Mouse (Mus musculus) adrenal gland (tissue): ENCODE data around the gene Shld1.

Source experiments
- intact Hi-C: fragments of 180-260 bp; cut with DNase I; formaldehyde crosslinking; loops from one replicate; pipeline ENCODE4 v1.15.1; 2025
- long read RNA-seq, 2 experiments: library from polyadenylated mRNA; unstranded; transcript quantifications; one replicate each; pipeline ENCODE4 v2.0.0; 2020; ENCODE audit warnings: borderline replicate concordance in 1 of 2; ENCODE audit not compliant: insufficient replicate concordance in 1 of 2

Gene Shld1
- long read RNA-seq, experiment 1, transcript Shld1-201 (3 exons, 1,076 nt) = major isoform, 6 of 15 reads
- long read RNA-seq, experiment 1, partial matches to known transcripts = 2 of 15 reads
- long read RNA-seq, experiment 1, other reads (novel, unspliced or antisense) = 7 of 15 reads
- long read RNA-seq, experiment 2, transcript Shld1-201 (3 exons, 1,076 nt) = major isoform, 9 of 16 reads
- long read RNA-seq, experiment 2, partial matches to known transcripts = 1 of 16 reads
- long read RNA-seq, experiment 2, other reads (novel, unspliced or antisense) = 6 of 16 reads

- intact Hi-C loops = loop anchor here (5.0 kb wide), 1 partner anchor 110 kb away; no protein-coding TSS in a partner anchor
These were observed at the start of gene Shld1 for GRCm38 (mm10) chr2:132686756-132687737. Gene Shld1, plus strand, starts transcription at chr2:132686931.

- intact Hi-C loops = no loop called here
These were observed 48.4 kb upstream of the Shld1 start for GRCm38 (mm10) chr2:132638306-132638705.

DNA sequence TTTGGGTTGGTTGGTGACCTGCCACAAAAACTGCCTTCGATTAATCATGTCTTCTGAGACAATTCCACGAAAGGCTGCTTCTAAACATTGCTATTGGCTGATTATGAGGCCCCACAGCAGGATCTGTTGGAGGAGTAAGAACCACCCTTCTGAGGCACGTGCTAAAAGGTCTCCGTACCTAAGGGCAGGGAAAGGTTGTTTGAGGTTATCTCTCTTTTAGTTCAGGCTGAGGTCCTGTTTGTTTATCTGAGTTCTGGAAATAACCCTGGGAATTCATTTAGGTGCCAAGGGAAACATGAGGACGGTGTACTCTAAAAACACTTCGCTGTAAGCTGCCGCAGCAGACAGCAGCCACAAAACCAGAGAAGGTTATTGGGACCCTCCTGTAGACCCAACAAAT lies 47.4 kb upstream of the Shld1 start:
- intact Hi-C loops = no loop called here

DNA sequence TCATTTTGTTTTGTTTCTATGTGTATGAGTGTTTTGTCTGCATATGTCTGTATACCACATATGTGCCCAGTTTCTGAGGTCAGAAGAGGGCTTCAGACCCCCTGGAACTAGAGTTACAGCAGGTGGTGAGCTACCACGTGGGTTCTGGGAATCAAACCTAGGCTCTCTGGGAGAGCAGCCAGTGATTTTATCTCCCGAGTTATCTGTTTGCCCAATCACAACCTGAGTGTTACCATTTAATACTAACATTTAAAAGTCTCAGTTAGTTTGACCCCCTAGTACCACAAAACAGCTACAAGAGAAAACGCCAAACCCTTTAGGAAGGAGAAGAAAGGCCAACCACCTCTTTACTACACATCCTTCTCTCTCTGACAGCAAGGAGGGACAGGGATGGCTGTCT lies 45.5 kb upstream of the Shld1 start:
- intact Hi-C loops = no loop called here

DNA sequence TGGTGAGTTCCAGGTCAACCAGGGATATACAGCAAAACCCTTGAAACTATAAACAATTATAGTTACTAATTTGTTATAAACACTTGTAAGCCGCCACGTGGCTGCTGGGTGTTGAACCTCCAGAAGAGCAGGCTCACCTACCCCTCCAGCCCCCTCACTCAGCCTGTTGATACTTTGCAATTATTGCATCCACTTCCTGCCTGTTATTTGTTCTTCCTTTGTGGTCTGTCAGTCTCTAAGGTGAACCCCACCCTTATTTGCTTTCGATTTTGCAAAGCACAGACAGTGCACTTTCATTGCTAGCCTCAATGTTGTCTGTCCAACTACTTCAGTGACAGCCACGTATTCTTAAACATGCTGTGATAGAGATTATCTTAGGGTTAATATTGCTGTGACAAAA lies 43.6 kb upstream of the Shld1 start:
- intact Hi-C loops = no loop called here

- intact Hi-C loops = no loop called here
These were observed 39.6 kb upstream of the Shld1 start for GRCm38 (mm10) chr2:132646856-132647745.

- intact Hi-C loops = no loop called here
These were observed 37.3 kb upstream of the Shld1 start for GRCm38 (mm10) chr2:132649352-132649870.

DNA sequence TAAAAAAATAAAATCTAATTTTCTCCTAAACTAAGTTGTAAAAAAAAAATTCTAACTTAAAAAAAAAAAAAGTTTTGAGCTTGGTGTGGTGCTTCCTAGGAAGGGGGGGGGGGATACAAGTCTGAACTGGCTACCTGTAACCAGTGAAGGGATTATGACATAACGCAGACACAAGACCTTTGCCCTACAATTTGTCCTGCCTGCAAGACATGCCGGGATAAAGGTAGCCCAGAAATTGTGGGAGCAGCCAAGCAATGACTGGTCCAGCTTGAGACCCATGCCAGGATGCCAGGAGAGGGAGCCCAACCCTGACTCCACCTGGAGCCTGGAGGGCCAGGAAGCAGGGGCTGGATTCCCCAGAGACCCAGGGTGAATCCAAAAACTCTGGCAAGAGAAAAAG lies 36.2 kb upstream of the Shld1 start:
- intact Hi-C loops = loop anchor here (5.0 kb wide), 1 partner anchor 43 kb away; no protein-coding TSS in a partner anchor

- intact Hi-C loops = loop anchor here (5.0 kb wide), 1 partner anchor 45 kb away; no protein-coding TSS in a partner anchor
These were observed 34.3 kb upstream of the Shld1 start for GRCm38 (mm10) chr2:132652476-132652875.

DNA sequence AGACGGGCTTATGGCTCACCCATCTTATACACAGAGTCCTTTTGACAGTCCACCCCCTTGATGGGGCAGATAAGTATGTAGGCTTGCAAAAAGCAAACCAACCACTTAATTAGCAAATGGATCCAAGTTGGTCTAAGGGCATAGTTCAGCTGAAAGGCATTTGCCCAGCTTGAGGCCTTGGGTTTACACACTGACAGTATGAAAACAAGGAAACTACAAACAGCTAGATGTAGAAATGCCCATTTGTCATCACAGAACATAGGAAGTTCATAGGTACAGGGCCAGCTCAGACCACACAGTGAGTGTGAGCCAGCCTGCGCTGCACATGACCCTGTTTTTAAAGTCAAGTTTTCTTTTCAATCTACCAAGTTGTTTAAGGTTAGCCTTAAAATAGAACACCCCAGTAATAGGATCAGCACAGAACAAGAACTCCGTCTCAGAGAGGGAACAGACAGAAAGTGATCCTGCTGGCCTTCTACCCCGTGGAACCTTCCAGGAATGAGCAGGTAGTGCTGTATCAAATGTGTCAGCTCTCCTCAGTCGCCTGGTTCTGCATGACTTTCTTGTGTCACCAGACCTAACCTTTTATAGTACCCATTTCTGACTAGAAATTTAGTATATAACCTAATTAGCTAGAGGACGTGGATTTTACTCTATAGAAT lies 31.8 kb upstream of the Shld1 start:
- intact Hi-C loops = loop anchor here (5.0 kb wide), 1 partner anchor 48 kb away; no protein-coding TSS in a partner anchor

DNA sequence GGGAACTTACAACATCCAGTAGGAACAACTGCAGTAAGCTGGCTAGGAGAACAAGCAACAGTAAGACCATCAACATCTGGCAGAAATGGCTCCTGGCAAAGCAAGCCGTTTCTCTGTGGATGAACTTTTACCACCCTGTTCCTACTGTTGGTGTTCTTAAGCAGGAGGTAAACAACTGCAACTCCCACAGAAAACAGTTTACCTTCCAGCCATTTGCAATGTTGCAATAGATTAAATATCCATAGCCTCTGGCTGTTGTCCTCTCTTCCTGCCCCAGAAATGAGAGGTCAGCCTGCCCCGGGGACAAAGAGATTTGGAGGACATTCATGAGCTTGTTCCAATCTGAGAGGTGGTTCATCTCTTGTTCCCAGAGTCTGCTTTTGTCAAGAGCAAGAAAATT lies 29.5 kb upstream of the Shld1 start:
- intact Hi-C loops = no loop called here

DNA sequence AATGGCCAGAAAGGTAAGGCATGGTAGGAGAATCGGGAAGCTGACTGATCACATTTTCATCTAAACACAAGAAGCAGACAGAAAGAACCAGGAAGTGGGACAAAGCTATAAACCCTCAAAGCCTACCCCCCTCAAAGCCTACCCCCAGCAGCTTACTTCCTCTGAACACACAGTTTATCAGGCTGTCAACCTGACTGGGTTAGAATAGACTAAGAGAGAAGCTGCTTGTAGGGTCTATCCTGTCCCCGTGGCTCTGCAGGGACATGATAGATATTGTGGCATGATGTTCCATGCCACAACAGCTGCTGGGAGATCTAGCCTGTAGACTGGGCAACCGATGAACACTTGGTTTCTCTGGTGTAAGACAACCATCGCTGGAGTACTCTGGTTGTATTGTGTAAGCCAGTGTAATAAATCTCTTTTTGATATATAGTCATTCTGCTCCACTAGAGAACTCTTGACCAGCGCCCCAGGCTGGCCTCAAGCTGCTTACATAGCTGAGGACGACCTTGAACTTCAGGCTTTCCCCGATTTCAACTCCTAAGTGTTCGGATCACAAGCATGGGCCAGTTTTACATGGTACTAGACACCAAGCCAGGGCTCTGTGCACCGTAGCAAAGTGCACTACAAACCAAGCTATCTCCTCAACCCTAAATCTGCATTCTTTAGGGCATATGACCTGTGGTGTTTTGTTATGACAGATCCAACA lies 28.2 kb upstream of the Shld1 start:
- intact Hi-C loops = no loop called here

- intact Hi-C loops = no loop called here
These were observed 17.6 kb upstream of the Shld1 start for GRCm38 (mm10) chr2:132669091-132669490.

DNA sequence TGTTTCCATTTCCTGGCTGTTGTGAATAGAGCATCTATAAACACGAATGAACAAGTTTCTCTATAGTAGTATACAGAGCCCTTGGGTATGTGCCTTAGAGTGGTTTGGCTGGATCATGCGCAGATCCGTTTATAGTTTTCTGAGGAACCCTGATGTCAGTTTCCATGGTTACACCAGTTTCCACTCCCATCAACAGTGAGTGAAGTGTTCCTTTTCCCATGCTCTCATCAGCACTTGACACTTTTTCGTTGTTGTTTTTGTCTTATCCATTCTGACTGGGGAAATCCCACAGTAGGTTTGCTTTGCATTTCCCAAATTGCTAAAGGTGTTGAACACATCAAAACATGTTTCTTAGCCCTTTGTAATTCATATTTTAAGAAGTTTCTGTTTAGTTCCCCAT lies 16.4 kb upstream of the Shld1 start:
- intact Hi-C loops = no loop called here

DNA sequence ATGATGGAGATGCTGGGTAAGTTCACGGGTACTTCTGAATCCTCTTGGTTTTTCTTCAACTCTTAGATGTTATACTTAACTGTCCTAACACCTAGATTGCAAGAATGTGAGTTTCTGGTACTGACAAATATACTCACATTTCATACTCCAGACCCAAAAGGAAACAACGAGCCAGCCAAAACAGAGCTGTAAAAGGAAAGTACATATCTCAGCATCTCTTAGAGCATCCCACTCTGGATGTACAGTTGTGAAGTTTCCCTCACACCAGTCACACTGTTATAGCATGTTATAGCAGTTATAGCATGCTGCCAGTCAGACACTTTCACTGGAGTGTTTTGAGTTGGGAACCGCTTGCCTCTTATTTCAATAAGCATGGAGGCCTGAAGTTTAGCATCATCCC lies 14.6 kb upstream of the Shld1 start:
- intact Hi-C loops = no loop called here

DNA sequence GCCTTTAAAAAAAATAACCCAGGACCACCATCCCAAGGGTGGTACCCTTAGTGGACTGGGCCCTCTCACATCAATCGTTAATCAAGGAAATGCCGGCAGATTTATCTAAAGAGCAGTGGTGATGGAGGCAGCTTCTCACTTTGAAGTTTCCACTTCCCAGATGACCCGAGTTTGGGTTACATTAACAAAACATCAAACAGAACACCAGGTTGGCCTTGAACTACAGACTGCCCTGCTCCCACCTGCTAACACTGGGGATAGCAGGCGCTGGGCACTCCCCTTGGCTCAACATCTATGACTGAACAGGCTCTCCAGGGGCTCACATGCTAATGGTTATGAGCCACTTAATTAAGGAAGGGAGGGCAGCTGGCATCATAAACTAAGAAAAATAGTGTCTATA lies 10.6 kb upstream of the Shld1 start:
- intact Hi-C loops = no loop called here

- intact Hi-C loops = loop anchor here (5.0 kb wide), 1 partner anchor 108 kb away; no protein-coding TSS in a partner anchor
These were observed 1.7 kb upstream of the Shld1 start for GRCm38 (mm10) chr2:132685001-132685400.

DNA sequence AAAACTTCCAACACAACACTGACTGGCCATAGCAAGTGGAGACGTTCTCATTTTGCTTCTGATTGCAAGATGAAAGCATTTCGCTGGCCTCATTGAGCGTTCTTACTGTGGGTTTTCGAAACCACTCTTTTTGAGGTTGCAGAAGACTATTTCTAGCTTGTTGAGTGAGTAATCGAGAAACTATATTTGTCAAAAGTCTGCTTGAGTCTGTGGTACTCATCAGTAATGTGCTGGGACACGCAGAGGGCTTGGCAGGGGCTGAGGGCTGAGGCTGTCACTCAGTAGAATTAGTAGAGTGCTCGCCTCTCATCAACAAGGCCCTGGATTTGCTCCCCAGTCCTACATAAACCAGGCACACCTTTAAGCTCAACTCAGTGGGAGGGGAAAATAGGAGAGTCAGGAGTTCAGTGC lies 1.9 kb downstream of the Shld1 start:
- intact Hi-C loops = loop anchor here (5.0 kb wide), 1 partner anchor 111 kb away; no protein-coding TSS in a partner anchor

GRCm38 (mm10) chr2:132689188-132689568 lies 2.4 kb downstream of the Shld1 start:
- intact Hi-C loops = loop anchor here (5.0 kb wide), 1 partner anchor 112 kb away; no protein-coding TSS in a partner anchor
